Mouse (Mus musculus) neural tube, embryonic 14.5 days (tissue): ENCODE results near the gene Tuba4a. TPM values are rescaled to one million over a fixed set of nuclear protein-coding genes. Genes with fewer than 3 reads are reported as not detected.
A peak's percentile ranks its signal among the peaks of the same experiment; 100 is the strongest.

Experiments
- ATAC-seq: fragments of 200-750 bp; cut with Nextera tagmentation; 2 replicates; pipeline ENCODE4 v1.8.0; 2017; ENCODE audit warnings: low read depth, mild to moderate bottlenecking, moderate TSS enrichment, moderate library complexity
- H3K27ac ChIP-seq: fragments of 300-500 bp; sonication (generic); 2 replicates; pipeline ENCODE4 v1.5.1; 2014; ENCODE audit warnings: low read depth, mild to moderate bottlenecking, control low read depth, low read length, moderate library complexity, mixed read lengths
- H3K27me3 ChIP-seq: fragments of 300-500 bp; sonication (generic); 2 replicates; pipeline ENCODE4 v1.6.1; 2014; ENCODE audit warnings: low read length; ENCODE audit not compliant: control insufficient read depth, insufficient read depth
- H3K36me3 ChIP-seq: fragments of 300-500 bp; sonication (generic); 2 replicates; pipeline ENCODE4 v1.6.1; 2014; ENCODE audit warnings: low read length, mixed read lengths; ENCODE audit not compliant: control insufficient read depth, insufficient read depth
- H3K4me1 ChIP-seq: fragments of 300-500 bp; sonication (generic); 2 replicates; pipeline ENCODE4 v1.6.1; 2014; ENCODE audit warnings: low read length; ENCODE audit not compliant: control insufficient read depth, insufficient read depth
- H3K4me2 ChIP-seq: fragments of 300-500 bp; sonication (generic); 2 replicates; pipeline ENCODE4 v1.6.1; 2014; ENCODE audit warnings: mild to moderate bottlenecking, low read depth, low read length, control low read depth
- H3K4me3 ChIP-seq: fragments of 300-500 bp; sonication (generic); 2 replicates; pipeline ENCODE4 v1.5.1; 2014; ENCODE audit warnings: low read depth, low read length, control low read depth, mixed read lengths
- H3K9ac ChIP-seq: fragments of 300-500 bp; sonication (generic); replicated peaks from 2 replicates; pipeline ENCODE4 v1.6.1; 2014; ENCODE audit warnings: low read depth, mild to moderate bottlenecking, control low read depth, low read length, mixed read lengths
- H3K9me3 ChIP-seq: fragments of 300-500 bp; sonication (generic); 2 replicates; pipeline ENCODE4 v1.6.1; 2016; ENCODE audit warnings: low read length; ENCODE audit not compliant: control insufficient read depth
- whole genome bisulfite sequencing: fragments of 180-500 bp; shearing (Covaris S2); extraction: QIAGEN DNeasy Blood & Tissue Kit; methylation state at CpG from one replicate; pipeline ENCODE4 v1.1.7; 2014; 5-methylcytosine and 5-hydroxymethylcytosine counted together
- polyA plus RNA-seq: library from polyadenylated mRNA; unstranded; fragments of >200 nt; fragmentation: Nextera tagmentation; extraction: Ambion mirVana; gene quantifications from 2 replicates; pipeline ENCODE4 v1.2.1, GENCODE M21; 2014

The Tuba4a gene
- polyA plus RNA-seq, 1 experiment from 2014 or later = 20.6 TPM

- H3K9me3 ChIP-seq = no peaks in the 10 kb centered on the region
- ATAC-seq = no peak
- peak overlapping the region; percentile 25; the same call in 1 of the 2 replicates for H3K9ac ChIP-seq
- no peaks in the 10 kb centered on the region for H3K27me3 ChIP-seq
- 16% methylated on average over 34 of the region's 34 CpGs for whole genome bisulfite sequencing
- peak overlapping the region; percentile 32 for H3K4me2 ChIP-seq
- H3K4me1 ChIP-seq = peaks cover 17% of the 10 kb centered on the region; the same call in 1 of the 2 replicates
- no peak overlapping the region for H3K27ac ChIP-seq
- H3K36me3 ChIP-seq = peaks cover 8% of the 10 kb centered on the region
- H3K4me3 ChIP-seq = peak overlapping the region; percentile 20
Observed at GRCm38 (mm10) chr1:75208967-75209678, 10.5 kb downstream of the Tuba4a start.

DNA sequence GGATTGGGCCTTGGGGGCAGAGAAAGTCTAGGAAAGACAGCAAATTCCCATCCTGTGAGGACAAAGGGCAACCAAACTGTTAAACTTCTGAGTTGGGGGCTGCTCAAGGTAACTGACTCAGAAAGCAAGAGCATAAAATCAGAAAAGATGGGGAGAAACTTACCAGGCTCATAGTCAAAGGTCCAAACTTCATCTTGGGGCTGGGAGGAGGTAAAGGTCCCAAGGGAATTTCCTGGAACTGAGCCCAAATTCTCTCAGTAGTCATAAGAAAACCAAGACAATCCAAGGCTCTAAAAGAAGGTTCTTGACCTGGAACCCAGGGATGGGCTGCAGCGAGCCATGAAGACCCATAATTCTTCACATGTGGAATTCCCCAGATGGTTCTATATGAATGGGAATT, 18.4 kb downstream of the Tuba4a start:
- Histone ChIP-seq H3K27ac (no peak overlapping the region), H3K36me3 (peaks cover 26% of the 10 kb centered on the region; the same call in 1 of the 2 replicates), H3K4me3 (no peak overlapping the region), H3K27me3 (no peaks in the 10 kb centered on the region), H3K4me2 (no peak overlapping the region), H3K4me1 (no peaks in the 10 kb centered on the region), H3K9me3 (no peaks in the 10 kb centered on the region), H3K9ac (no peak overlapping the region)
- no peak for ATAC-seq
- WGBS = 85% methylated on average over 1 of the region's 1 CpGs

DNA sequence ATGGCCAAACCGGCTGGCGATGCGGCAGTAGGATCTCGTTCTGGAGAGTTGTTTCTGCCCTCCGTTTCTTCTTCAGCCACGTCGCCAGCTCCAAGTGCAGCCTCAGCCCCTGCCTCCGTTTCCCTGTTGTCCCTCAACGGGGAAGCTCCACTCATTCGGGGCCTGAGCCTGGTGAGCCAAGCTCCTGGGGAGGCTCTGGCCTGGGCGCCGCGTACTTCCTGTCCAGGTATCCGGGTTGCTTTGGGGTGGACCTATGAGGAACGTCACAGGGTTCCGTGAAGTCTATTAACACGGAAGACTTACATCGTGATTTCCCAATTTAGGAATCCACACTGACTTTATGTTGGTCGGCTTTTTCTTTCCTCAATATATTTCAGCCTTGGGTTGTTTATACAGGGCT, 27.2 kb downstream of the Tuba4a start:
- 2% methylated on average over 19 of the region's 19 CpGs for WGBS
- ATAC-seq = 0 out of 2 replicates have a peak, but pooled peaks have one; percentile 7
- H3K36me3 ChIP-seq = peaks cover 4% of the 10 kb centered on the region; the same call in 1 of the 2 replicates

DNA sequence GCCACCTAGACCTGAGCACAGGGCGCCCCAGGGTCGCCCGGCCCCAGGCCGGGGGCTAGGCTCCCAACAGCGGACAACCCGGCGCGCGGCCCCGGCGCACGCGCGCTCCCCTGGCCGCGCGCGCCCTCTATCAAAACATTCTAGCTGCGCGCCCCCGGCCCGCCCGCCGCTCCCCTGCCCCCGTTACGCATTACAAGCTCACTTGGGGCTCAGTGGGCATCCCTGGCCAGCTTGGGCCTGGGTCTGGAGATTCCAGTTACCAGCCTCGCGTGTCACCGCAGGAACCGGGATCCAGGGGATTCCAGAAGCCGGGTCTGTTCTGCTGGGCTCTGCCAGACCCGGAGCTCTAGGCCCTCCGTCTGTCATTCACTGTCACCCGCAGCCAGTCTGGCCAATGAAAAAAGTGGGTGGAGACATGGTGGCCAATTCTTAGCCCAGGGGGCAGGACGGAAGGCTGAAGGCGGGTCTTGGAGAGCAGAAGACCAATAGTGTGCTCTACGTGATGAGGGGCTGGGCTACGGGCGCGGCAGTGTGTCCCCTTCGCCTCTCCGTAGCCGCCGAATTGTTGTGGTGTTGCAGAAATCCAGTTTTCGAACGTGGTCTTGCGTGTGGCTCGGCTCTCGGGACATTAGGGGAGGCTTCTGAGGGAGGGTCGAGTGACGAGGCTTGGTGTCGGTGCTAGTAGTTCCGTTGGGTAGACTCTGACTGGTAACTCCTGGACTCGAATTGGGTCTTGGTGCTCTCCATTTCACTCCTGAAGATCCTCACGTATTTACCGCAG, 27.9 kb downstream of the Tuba4a start, which contains the start of the genes Ankzf1 and Atg9a:
Ankzf1 (plus strand) TSS at position 530 of the 781 bp plus-strand sequence.
Atg9a (minus strand) TSS at position 575 of the 781 bp plus-strand sequence.
- Histone ChIP-seq H3K27ac (peak within 1 kb of the TSS; percentile 95), H3K27me3 (no peaks in the 10 kb centered on the region; the same call in 1 of the 2 replicates), H3K4me3 (peak within 1 kb of the TSS; percentile 82), H3K9ac (peak within 1 kb of the TSS; percentile 92), H3K9me3 (no peaks in the 10 kb centered on the region), H3K4me2 (peak within 1 kb of the TSS; percentile 97), H3K36me3 (peaks cover 9% of the 10 kb centered on the region; the same call in 1 of the 2 replicates), H3K4me1 (peaks cover 15% of the 10 kb centered on the region; the same call in 1 of the 2 replicates)
- ATAC-seq = peak; percentile 100
- WGBS = under 1% methylated on average over 49 of the region's 56 CpGs

More for the DNA sequence above, 27.2 kb downstream of the Tuba4a start:
- Histone ChIP-seq H3K27ac (peak overlapping the region; percentile 85), H3K4me2 (peak overlapping the region; percentile 97), H3K4me1 (peaks cover 15% of the 10 kb centered on the region; the same call in 1 of the 2 replicates), H3K4me3 (peak overlapping the region; percentile 82), H3K9ac (peak overlapping the region; percentile 92), H3K27me3 (no peaks in the 10 kb centered on the region; the same call in 1 of the 2 replicates), H3K9me3 (no peaks in the 10 kb centered on the region)

- H3K4me2 ChIP-seq = peak overlapping the region; percentile 97
- no peaks in the 10 kb centered on the region for H3K9me3 ChIP-seq
- peaks cover 15% of the 10 kb centered on the region; the same call in 1 of the 2 replicates for H3K4me1 ChIP-seq
- H3K36me3 ChIP-seq = peaks cover 13% of the 10 kb centered on the region; the same call in 1 of the 2 replicates
- no peaks in the 10 kb centered on the region; the same call in 1 of the 2 replicates for H3K27me3 ChIP-seq
- H3K4me3 ChIP-seq = peak overlapping the region; percentile 82
- H3K27ac ChIP-seq = peak overlapping the region; percentile 95
- WGBS = 60% methylated on average over 4 of the region's 5 CpGs
- H3K9ac ChIP-seq = peak overlapping the region; percentile 92
- ATAC-seq = no peak
Observed at GRCm38 (mm10) chr1:75191258-75191621, 28.4 kb downstream of the Tuba4a start.

DNA sequence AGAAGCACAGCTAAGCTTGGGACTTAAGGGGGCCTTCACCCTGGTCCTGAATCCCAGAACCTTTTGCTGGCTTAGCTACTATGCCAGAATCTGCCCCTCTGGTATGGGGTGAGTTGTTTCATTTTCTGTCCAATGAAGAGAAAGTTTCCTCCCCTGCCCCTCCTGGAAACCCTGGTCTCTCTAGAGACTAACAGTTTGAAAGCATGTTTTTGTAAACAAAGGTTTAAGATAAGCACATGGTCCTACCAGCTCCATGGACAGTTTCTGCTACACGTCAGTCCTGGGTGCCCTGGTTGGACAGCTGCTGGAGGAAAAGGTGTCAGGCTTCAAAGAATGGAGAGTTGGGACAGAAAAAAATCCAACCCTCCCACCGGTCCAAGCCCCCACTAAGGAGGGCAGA, 29.1 kb downstream of the Tuba4a start:
- H3K4me3 ChIP-seq = no peak overlapping the region
- H3K4me2 ChIP-seq = peak overlapping the region; percentile 97
- H3K27me3 ChIP-seq = no peaks in the 10 kb centered on the region; the same call in 1 of the 2 replicates
- no peak for ATAC-seq
- H3K36me3 ChIP-seq = peaks cover 15% of the 10 kb centered on the region; the same call in 1 of the 2 replicates
- peak overlapping the region; percentile 92; the same call in 1 of the 2 replicates for H3K9ac ChIP-seq
- peaks cover 15% of the 10 kb centered on the region; the same call in 1 of the 2 replicates for H3K4me1 ChIP-seq
- no peak overlapping the region for H3K27ac ChIP-seq
- no peaks in the 10 kb centered on the region for H3K9me3 ChIP-seq
- WGBS = 75% methylated on average over 2 of the region's 2 CpGs

- Histone ChIP-seq H3K36me3 (peaks cover 26% of the 10 kb centered on the region), H3K9me3 (no peaks in the 10 kb centered on the region), H3K9ac (no peak overlapping the region), H3K27me3 (no peaks in the 10 kb centered on the region; the same call in 1 of the 2 replicates), H3K4me1 (peaks cover 10% of the 10 kb centered on the region; the same call in 1 of the 2 replicates), H3K27ac (no peak overlapping the region), H3K4me2 (no peak overlapping the region), H3K4me3 (no peak overlapping the region)
- WGBS = 93% methylated on average over 2 of the region's 2 CpGs
- no peak for ATAC-seq
Observed at GRCm38 (mm10) chr1:75187914-75188483, 31.7 kb downstream of the Tuba4a start.

DNA sequence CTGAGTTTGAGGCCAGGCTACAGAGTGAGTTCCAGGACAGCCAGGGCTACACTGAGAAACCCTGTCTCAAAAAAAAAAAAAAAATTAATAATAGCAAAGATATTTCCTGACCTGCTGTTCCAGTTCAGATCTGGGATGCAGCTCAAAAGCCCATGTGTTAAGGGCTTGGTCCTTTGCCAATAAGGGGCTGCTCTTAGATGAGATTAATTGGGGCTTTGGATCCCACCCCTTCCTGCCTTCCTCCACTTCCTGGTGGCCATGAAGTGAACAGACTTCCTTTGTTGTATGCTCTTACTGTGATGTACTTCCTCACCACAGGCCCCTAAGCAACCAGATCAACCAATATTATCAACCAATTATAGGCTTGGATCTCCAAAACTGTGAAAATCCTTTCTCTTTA, 32.5 kb downstream of the Tuba4a start:
- H3K9me3 ChIP-seq = no peaks in the 10 kb centered on the region
- H3K27ac ChIP-seq = no peak overlapping the region
- H3K4me2 ChIP-seq = no peak overlapping the region
- no peak overlapping the region for H3K4me3 ChIP-seq
- peaks cover 34% of the 10 kb centered on the region for H3K36me3 ChIP-seq
- no peaks in the 10 kb centered on the region; the same call in 1 of the 2 replicates for H3K27me3 ChIP-seq
- peaks cover 8% of the 10 kb centered on the region; the same call in 1 of the 2 replicates for H3K4me1 ChIP-seq
- no peak overlapping the region for H3K9ac ChIP-seq
- ATAC-seq = no peak
